Mouse (Mus musculus) frontal cortex, postnatal 10 days (tissue): ENCODE results near the gene Proz.

Experiments
- DNase-seq, 2 experiments: peaks; one replicate each; pipeline ENCODE4 v3.0.0; 2022; ENCODE audit warnings: low spot score in 2 of 2, mixed read lengths in 1 of 2

The Proz gene

GRCm38 (mm10) chr8:13105908-13106551 lies 45.3 kb downstream of the Proz start:
- DNase-seq = peak in 1 of 2 experiments; percentile 50

- DNase-seq = no peak
These were observed 47.4 kb downstream of the Proz start for GRCm38 (mm10) chr8:13107990-13108638.

- no peak for DNase-seq
These were observed 48.3 kb downstream of the Proz start for GRCm38 (mm10) chr8:13108967-13109366.

- no peak for DNase-seq
These were observed 48.8 kb downstream of the Proz start for GRCm38 (mm10) chr8:13109416-13109960.

GRCm38 (mm10) chr8:13111917-13112316 lies 51.2 kb downstream of the Proz start:
- DNase-seq = no peak

GRCm38 (mm10) chr8:13113232-13113631 lies 52.5 kb downstream of the Proz start:
- DNase-seq = no peak

- no peak for DNase-seq
These were observed 56.4 kb downstream of the Proz start for GRCm38 (mm10) chr8:13117096-13117495.

- no peak for DNase-seq
These were observed 57.8 kb downstream of the Proz start for GRCm38 (mm10) chr8:13118516-13118915.

GRCm38 (mm10) chr8:13120882-13121665 lies 60.4 kb downstream of the Proz start:
- no peak for DNase-seq

GRCm38 (mm10) chr8:13122887-13123421 lies 62.2 kb downstream of the Proz start:
- no peak for DNase-seq

- no peak for DNase-seq
These were observed 64.2 kb downstream of the Proz start for GRCm38 (mm10) chr8:13124897-13125296.
